Mouse (Mus musculus): ENCODE measurements around the gene Col15a1.
A peak's percentile ranks its signal among the peaks of the same experiment; 100 is the strongest.

The Col15a1 gene

DNA sequence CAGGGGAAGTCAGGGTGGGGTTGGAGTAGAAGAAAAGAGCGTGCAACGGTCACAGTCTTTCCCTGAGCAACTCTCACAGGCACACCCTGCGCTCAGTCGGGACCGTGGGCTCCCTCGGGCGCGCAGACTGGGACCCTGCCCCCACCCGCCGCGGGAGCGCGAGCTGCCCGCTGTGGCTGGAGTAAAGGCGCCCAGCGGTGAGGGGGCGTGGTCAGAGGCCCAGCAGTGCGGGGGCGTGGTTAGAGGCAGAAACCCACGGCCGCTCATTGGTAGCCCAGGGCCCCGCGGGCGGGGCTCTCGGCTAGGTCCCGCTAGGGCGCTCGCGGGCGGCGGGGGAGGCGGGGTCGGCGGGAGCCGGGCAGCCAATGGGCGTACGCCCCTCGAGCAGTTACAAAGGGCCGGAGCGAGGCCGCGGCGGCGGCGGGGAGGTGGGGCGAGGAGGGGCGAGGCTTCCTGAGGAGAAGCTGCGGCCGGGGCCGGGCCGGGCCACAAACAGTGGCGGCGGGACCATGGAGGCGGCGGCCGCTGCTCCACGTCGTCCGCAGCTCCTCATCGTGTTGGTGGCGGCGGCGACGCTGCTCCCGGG lies 144.9 kb downstream of the Col15a1 start, which contains the start of gene Tgfbr1:
TSS of gene Tgfbr1 (plus strand) at position 420 of the 586 bp plus-strand sequence.
- DNase-seq, result peak; percentile 80

DNA sequence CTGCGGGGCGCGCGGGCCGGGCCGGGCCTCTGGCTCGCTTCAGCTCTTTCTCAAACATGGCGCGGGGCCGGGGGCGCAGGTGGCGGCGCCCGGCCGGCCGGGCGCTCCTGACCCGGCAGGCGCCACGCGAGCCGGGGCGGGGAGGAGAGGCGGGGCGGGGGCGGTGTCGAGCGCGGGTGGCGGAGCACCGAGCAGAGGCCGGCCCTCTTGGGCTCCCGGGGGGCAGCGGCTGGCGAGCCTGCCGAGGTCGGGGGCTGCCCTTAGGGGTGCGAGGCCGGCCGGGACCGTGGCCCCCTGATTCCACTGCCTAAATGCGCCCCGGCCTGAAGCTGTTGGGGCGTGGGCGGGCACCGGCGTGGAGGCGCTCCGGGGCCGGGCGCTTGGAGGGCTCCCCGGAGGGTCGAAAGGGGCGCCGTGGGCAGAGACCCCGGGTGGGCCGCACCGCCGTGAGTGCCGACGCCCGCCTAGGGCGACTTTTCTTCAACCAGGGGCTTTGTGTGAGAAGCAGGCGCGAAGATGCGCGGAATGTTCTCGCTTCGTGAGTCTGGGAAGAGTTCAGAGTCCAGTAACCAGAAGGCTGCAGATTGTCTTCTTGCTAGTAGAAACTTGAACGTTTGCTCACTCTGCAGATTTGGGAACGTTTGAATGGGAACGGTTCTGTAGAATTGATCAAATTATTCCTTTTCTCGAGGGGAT lies 145.6 kb downstream of the Col15a1 start:
- DNase-seq, result peak; percentile 10

DNA sequence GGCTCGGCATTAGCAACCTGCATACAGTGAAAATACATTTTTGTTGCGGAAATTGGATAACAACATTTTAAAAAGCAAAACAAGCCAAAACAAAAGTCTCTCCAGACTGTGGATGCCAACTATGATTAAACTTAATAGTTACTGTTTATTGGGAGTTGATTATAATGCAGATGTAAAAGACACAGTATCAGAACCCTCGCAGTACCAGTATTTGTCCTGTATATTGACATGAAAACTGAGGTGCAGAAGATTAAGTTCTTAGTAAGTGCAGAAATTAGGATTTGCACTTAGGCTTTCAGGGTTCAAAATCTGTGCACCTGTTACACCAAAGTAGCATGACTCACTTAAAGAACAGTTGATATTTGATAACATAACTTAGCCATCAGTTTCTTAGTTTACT lies 146.3 kb downstream of the Col15a1 start:
- DNase-seq, result no peak

DNA sequence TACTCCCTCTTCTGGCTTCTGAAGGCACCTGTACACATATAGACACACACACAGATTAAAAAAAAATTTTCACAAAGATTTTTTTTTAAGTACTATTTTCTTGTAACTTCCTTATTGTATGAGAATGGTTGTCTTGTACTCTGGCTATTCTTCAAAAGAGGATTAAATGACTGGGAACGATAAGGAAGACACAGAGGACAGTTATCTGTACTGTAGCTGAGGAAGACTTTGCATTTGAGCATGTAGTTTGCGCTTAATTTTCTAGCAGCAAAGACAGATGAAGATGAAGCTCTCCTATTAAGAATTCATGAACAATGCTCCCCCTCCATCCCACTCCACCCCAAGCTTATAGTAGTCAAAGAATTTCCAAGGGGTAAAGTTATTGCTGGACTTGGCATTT lies 154.7 kb downstream of the Col15a1 start:
- DNase-seq, result no peak

Data from cerebellum, adult 9-10 months (tissue).